Mouse (Mus musculus) R1 (cell line): ENCODE results near the gene Map4k3.

Source experiments
- DNase-seq: peaks from one replicate; pipeline ENCODE4 v3.0.0-alpha.2; 2018; ENCODE audit warnings: low read depth, low spot score

Gene Map4k3

GRCm38 (mm10) chr17:80729825-80730224 is 1.5 kb upstream of the Map4k3 start:
- no peak for DNase-seq

GRCm38 (mm10) chr17:80729080-80729749 is 930 bp upstream of the Map4k3 start:
- no peak for DNase-seq

DNA sequence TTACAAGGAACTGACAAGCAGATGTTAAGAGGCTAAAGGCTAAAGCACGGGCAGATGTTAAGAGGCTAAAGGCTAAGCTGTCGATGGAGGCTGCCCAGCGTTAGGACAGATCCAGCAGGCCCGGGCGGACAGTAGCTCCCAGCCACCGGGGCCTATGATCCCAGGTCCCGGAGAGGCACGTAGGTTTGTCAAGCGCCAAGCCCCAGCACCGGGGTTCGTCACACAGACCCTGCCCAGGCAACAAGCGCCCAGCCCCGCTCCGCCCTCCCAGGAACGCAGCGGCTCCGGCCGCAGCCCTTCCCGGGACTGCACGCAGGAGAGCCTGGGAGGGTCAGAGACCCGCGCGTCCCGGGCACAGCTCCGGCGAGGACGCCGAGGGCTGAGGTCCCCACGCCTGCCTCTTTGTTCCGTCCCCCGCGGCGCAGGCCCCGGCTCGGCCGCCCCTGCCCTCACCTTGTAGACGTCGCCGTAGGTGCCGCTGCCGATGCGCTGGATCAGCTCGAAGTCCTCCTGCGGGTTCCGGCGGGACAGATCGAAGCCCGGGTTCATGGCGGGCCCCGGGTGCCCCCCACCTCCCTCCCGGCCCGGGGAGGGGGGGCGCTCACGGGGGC is 839 bp downstream of the Map4k3 start:
- peak; percentile 63 for DNase-seq

DNA sequence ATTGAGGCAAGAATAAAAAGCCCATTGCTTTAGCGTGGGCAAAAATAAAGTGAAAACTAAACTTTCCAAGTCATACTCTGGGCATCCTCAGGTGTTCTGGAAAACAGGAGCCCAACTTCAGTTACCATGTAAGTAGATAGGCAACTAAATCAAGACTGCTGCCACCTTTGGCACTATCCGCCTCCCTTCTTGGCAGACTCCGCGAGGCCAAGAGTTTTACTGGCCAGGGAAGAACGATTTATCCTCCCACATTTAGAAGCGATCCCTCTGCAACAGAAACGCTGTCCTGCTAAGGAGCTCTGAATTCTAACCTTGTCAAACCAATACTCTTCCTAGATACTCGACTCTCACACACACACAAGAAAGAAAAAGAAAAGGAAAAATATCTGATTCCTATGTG is 1.5 kb downstream of the Map4k3 start:
- DNase-seq: peak; percentile 8

- DNase-seq: peak; percentile 50
These were observed 5.2 kb downstream of the Map4k3 start for GRCm38 (mm10) chr17:80723092-80723491.

- peak; percentile 67 for DNase-seq
These were observed 6.6 kb downstream of the Map4k3 start for GRCm38 (mm10) chr17:80721670-80722069.

GRCm38 (mm10) chr17:80719309-80719708 is 9.0 kb downstream of the Map4k3 start:
- DNase-seq: no peak

DNA sequence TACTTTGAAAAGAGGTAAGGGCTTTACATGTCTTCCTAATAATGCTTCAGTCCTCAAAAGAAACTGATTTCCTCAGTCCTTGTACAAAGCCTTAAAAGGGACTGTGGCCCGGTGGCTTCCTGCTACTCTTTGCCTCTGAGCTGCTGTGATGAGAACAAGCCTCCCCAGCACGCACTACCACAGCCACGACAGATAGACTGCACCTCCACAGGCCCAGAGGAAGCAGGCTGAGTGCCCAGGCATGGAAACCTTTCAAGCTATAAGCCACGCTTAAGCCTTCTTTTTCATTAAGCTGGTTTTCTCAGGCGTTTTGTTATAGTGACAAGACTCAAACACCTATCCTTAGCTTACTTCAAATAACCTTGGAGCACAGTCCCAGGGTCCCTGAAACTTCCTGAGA is 10.0 kb downstream of the Map4k3 start:
- DNase-seq: peak; percentile 8

DNA sequence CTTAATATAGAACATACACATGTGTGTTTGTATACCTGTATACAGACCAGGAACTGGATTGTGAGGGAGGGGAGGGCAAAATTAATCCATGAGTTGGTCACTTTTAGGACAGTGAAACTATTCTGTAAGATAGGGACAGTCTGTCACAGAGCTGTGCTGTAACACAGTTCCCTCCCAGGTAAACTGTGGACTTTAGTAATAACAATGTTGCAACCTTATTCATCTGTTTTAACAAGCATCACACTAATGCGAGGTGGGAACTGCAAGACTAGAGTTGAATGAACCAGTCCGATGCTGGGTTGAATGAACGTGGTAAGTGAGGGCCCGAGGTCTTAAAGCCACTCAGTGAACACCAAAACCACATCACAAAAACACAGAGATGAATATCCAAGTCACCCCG is 14.7 kb downstream of the Map4k3 start:
- no peak for DNase-seq

GRCm38 (mm10) chr17:80709921-80710838 is 18.1 kb downstream of the Map4k3 start:
- peak; percentile 37 for DNase-seq

DNA sequence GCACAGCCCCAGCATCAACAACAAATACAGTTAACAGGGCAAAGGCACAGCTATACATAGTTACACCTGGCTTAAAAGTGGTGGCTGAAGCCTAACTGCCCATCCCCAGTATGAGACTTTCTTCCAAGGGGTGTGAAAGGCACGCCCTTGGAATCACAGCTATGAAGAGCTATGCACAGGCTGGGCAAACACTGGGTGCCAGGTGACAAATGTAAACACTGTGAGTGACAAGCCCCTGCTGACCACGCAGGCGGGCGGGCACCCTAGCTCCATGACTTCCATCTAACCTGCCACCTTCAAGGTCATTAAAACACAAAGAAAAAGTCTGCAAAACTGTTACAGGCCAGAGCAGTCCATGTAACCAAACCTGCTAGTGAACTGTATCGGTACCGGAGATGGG is 19.5 kb downstream of the Map4k3 start:
- DNase-seq: no peak

DNA sequence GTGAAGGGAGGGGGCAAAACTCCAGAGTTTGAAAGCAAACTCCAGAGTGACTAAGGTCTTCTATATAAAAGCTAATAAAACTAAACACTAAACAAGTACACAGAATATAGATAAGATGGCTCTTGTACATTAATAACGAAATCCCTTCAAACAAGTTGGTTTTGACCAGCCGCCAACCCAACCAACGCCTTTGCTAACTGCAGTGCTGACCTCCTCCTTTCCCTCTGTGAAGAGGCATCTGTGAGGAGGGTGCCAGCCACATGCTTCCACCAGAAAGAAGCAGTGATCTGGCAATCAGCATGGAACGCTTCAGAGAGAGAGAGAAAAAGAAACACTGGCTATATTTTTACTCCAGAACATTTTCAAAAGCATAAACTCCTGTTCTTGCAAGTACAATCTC is 21.1 kb downstream of the Map4k3 start:
- DNase-seq: no peak

DNA sequence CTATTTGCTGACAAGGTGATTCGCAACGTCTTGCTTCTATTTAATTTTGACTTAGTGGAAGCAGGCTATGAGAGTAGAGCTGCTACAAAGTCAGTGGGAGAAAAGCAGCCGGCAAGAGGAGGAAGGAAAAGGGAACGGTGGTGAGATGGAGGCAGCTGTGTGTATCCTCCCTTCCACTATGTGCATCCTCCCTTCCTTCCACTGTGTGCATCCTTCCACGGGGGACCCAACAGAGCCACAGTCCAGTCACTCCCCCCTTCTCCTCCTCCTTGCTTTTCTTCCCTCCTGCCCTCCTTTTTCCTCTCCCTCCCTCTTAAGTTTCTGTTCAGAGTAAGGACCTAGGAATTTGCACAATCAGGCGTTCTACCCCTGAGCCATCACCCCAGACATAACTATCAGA is 21.7 kb downstream of the Map4k3 start:
- DNase-seq: no peak

- DNase-seq: no peak
These were observed 26.6 kb downstream of the Map4k3 start for GRCm38 (mm10) chr17:80701687-80702086.

- DNase-seq: no peak
These were observed 29.4 kb downstream of the Map4k3 start for GRCm38 (mm10) chr17:80698930-80699329.

DNA sequence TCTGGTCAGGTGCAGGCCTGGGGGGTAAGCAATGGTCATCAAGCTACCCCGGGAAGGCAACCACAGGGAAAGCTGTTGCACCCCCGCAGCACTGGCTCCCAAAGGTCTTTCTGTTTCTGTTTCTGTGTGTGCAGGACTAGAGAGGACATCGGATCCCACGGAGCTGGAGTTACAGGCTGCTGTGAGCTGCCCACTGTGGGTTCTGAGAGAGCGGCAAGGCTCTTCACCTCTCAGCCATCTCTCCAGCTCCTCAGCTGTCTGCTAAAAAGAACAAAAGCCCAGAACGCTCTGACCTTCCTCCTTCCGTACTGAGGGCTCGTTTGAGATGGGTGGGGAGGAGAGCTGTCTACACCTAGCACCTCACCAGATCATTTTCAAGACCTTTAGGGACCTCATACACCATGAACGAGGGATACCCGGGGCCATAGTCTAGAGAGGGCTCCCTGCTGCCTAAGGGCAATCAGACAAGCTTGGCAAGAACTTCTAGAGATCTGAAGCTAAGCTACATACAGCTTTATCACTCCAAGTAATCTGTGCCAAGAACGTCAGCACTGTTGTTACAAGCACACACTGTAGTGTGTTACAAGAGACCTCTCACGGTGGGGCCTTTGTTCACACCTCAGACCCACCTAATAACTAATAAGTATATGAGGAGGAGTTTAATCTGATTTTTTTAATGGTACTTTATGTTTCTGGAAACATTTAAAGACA is 29.9 kb downstream of the Map4k3 start:
- DNase-seq: no peak

DNA sequence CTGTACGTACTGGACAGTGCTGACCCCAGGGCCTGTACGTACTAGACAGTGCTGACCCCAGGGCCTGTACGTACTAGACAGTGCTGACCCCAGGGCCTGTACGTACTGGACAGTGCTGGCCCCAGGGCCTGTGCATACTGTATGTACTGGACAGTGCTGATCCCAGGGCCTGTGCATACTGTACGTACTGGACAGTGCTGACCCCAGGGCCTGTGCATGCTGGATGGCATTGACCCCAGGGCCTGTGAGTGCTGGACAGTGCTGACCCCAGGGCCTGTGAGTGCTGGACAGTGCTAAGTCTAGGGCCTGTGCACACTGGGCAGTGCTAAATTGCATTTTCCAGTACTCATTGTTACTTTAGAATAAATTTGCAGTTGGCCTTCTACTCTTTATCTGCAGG is 31.3 kb downstream of the Map4k3 start:
- DNase-seq: no peak

GRCm38 (mm10) chr17:80696210-80696609 is 32.1 kb downstream of the Map4k3 start:
- no peak for DNase-seq

GRCm38 (mm10) chr17:80693707-80694106 is 34.6 kb downstream of the Map4k3 start:
- no peak for DNase-seq

DNA sequence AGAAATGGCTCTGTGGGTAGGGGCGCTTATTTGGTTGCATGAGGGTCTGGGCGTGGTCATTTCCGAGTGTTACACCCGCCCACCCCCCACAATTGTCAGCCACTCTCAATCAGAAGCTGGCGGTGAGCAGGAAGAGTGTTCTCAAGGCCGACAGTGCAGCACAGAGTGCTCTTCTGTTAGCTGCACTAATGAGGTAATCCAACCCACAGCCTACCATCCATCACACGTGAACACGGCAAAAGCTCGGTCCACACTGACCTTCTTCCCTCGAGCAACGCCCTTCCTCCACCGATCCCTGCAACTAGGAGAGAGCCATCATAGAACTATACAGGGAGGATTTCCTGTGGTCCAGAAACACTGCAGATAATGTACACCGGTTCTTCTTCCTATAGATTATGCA is 36.1 kb downstream of the Map4k3 start:
- no peak for DNase-seq

DNA sequence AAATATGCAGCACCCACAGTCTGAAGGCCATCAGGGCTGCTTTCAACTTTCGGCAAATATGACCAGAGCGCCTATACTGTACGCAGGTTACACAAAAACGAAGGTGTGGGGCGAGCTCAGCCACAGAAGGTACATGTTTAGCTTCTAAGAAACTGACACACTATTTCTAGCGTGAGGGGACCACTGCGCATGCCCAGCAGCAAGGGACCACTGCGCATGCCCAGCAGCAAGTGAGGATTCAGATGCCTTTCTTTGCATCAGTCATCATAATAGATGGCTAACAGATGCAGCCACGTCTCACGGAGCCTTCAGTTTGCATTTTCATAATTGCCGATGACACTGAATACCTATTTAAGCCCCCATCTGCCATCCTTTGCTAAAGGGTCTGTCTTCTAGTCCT is 39.6 kb downstream of the Map4k3 start:
- DNase-seq: peak; percentile 66

DNA sequence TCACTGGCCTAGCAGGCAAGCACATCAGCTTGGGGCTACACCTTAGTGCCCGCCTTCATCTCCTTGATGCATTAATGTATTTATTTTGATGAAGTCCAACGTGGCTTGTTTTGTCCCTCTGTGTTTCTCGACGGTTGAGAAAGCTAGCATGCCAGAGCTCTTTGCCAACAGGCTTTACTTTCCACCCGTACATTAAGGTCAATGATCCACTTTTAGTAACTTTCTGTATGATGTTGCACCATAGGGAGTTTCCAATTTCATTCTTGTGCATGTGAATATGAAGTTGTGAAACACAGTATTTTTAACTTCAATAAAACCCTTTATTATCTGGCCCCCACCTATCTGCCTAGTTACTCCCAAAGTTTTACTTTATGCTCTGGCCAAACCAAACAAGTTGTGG is 42.2 kb downstream of the Map4k3 start:
- DNase-seq: no peak
